Mouse (Mus musculus) MEL-GATA-1-ER (cell line): ENCODE data around the gene 2010003K11Rik.
A peak's percentile ranks its signal among the peaks of the same experiment; 100 is the strongest.

Experiments
- DNase-seq: peaks from one replicate; pipeline ENCODE4 v3.0.0-alpha.2; 2012; ENCODE audit warnings: low read depth; ENCODE audit errors: extremely low read depth

Gene 2010003K11Rik

GRCm38 (mm10) chr19:4497263-4497973, 965 bp downstream of the 2010003K11Rik start:
- DNase-seq, result no peak

GRCm38 (mm10) chr19:4496535-4497262, 1.7 kb downstream of the 2010003K11Rik start:
- no peak for DNase-seq

- no peak for DNase-seq
Observed at GRCm38 (mm10) chr19:4495814-4496213, 2.6 kb downstream of the 2010003K11Rik start.

GRCm38 (mm10) chr19:4494707-4495106, 3.7 kb downstream of the 2010003K11Rik start:
- DNase-seq, result no peak

GRCm38 (mm10) chr19:4492526-4493296, 5.7 kb downstream of the 2010003K11Rik start:
- no peak for DNase-seq

- DNase-seq, result no peak
Observed at GRCm38 (mm10) chr19:4491080-4491695, 7.2 kb downstream of the 2010003K11Rik start.

GRCm38 (mm10) chr19:4487877-4488276, 10.5 kb downstream of the 2010003K11Rik start:
- no peak for DNase-seq

GRCm38 (mm10) chr19:4485006-4485405, 13.4 kb downstream of the 2010003K11Rik start:
- DNase-seq, result no peak

GRCm38 (mm10) chr19:4482111-4482859, 16.1 kb downstream of the 2010003K11Rik start:
- DNase-seq, result no peak

GRCm38 (mm10) chr19:4481326-4481725, 17.1 kb downstream of the 2010003K11Rik start:
- no peak for DNase-seq

GRCm38 (mm10) chr19:4480041-4480440, 18.3 kb downstream of the 2010003K11Rik start:
- no peak for DNase-seq

- DNase-seq, result peak; percentile 30
Observed at GRCm38 (mm10) chr19:4478190-4478516, 20.2 kb downstream of the 2010003K11Rik start.

GRCm38 (mm10) chr19:4477345-4478189, 20.8 kb downstream of the 2010003K11Rik start, which contains the start of gene Syt12:
Syt12 (minus strand) TSS chr19:4477447.
- DNase-seq, result peak; percentile 12

- DNase-seq, result no peak
Observed at GRCm38 (mm10) chr19:4476601-4477257, 21.7 kb downstream of the 2010003K11Rik start.

GRCm38 (mm10) chr19:4475224-4475925, 23.0 kb downstream of the 2010003K11Rik start:
- DNase-seq, result no peak

GRCm38 (mm10) chr19:4474739-4475138, 23.6 kb downstream of the 2010003K11Rik start:
- DNase-seq, result no peak

GRCm38 (mm10) chr19:4473549-4473948, 24.8 kb downstream of the 2010003K11Rik start:
- no peak for DNase-seq

GRCm38 (mm10) chr19:4468363-4468762, 30.0 kb downstream of the 2010003K11Rik start:
- peak; percentile 43 for DNase-seq

GRCm38 (mm10) chr19:4464666-4465065, 33.7 kb downstream of the 2010003K11Rik start:
- peak; percentile 31 for DNase-seq
